Mouse (Mus musculus) stomach, postnatal 0 days (tissue): ENCODE data around the gene Stap2.

Experiments
- CTCF ChIP-seq: IDR thresholded peaks from 2 replicates; pipeline ENCODE4 v1.5.1; 2016; ENCODE audit warnings: antibody characterized with exemption, low read depth, mild to moderate bottlenecking, moderate library complexity
- EP300 ChIP-seq: optimal IDR thresholded peaks from 2 replicates; pipeline ENCODE3; 2016; ENCODE audit warnings: antibody characterized with exemption

DNA sequence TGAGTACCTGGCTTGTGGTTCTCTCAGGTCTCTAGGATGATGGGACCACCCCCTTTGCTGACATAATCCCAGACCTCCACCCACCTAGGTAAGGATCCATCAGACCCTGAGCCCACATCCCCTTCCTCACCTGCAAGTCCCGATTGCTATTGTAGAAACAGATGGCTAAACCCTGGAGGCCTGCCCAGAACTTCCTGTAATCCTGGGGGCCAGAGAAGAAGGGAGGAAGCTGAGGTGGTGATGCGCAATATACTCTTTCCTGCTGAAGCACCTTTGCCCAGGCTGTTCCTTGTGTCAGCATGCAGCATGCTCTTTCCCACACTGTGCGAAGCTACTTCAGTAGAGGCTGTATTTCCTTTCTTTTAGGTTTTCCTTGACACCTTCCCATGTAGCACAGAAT is 2.4 kb downstream of the Stap2 start:
- TF ChIP-seq CTCF (no peak), EP300 (no peak)
